Mouse (Mus musculus) ES-Bruce4 (cell line): ENCODE results near the gene Rnf207. TPM values are rescaled to one million over a fixed set of nuclear protein-coding genes. Genes with fewer than 3 reads are reported as not detected.

Experiments
- H3K27ac ChIP-seq: 2 replicates; pipeline ENCODE4 v1.5.1; 2012; ENCODE audit warnings: low read length, inconsistent platforms; ENCODE audit not compliant: insufficient read depth
- H3K27me3 ChIP-seq: 2 replicates; pipeline ENCODE4 v1.6.1; 2012; ENCODE audit warnings: mild to moderate bottlenecking, low read length, inconsistent platforms; ENCODE audit not compliant: control insufficient read depth, poor library complexity, insufficient read depth, severe bottlenecking
- H3K36me3 ChIP-seq: 2 replicates; pipeline ENCODE4 v1.6.1; 2012; ENCODE audit warnings: inconsistent platforms, mild to moderate bottlenecking, low read length, moderate library complexity; ENCODE audit not compliant: control insufficient read depth, poor library complexity, insufficient read depth, severe bottlenecking
- H3K4me1 ChIP-seq: one replicate; pipeline ENCODE4 v1.8.1; 2011; ENCODE audit warnings: low read length; ENCODE audit not compliant: control insufficient read depth, insufficient read depth
- H3K4me3 ChIP-seq: 2 replicates; pipeline ENCODE4 v1.5.1; 2011; ENCODE audit warnings: low read depth, mild to moderate bottlenecking, low read length
- H3K9ac ChIP-seq: 2 replicates; pipeline ENCODE4 v1.6.1; 2012; ENCODE audit warnings: low read depth, mild to moderate bottlenecking, inconsistent platforms; ENCODE audit not compliant: poor library complexity, severe bottlenecking
- H3K9me3 ChIP-seq: replicated peaks from 2 replicates; pipeline ENCODE4 v1.6.1; 2012; ENCODE audit warnings: mild to moderate bottlenecking, low read length, inconsistent platforms; ENCODE audit not compliant: control insufficient read depth, poor library complexity, insufficient read depth, severe bottlenecking
- CTCF ChIP-seq: IDR thresholded peaks from one replicate; pipeline ENCODE4 v1.8.1; 2011; ENCODE audit warnings: low read depth, low read length
- EP300 ChIP-seq: IDR thresholded peaks from 2 replicates; pipeline ENCODE4 v1.6.1; 2011; ENCODE audit warnings: low read depth, low read length; ENCODE audit not compliant: insufficient read depth
- POLR2A ChIP-seq: IDR thresholded peaks from one replicate; pipeline ENCODE4 v1.8.1; 2011; ENCODE audit warnings: low read length; ENCODE audit not compliant: insufficient read depth
- polyA plus RNA-seq: library from polyadenylated mRNA; stranded (reverse); fragments of >200 nt; gene quantifications from 2 replicates; pipeline ENCODE4 v1.2.4, GENCODE M21; 2011; ENCODE audit warnings: low read depth; ENCODE audit not compliant: missing spikeins, insufficient read depth, insufficient read length

The Rnf207 gene
- polyA plus RNA-seq, 1 experiment, result 4.2 TPM

- Histone ChIP-seq H3K27ac (0 out of 2 replicates have a peak within 1 kb of the TSS, but pooled peaks have one; percentile 12), H3K4me1 (peaks cover 1% of the 10 kb centered on the region), H3K36me3 (no peaks in the 10 kb centered on the region), H3K27me3 (no peaks in the 10 kb centered on the region), H3K9ac (peak within 1 kb of the TSS; percentile 83), H3K4me3 (peak within 1 kb of the TSS; percentile 89), H3K9me3 (no peaks in the 10 kb centered on the region)
- TF ChIP-seq EP300, result 0 out of 2 replicates have a peak, but pooled peaks have one; percentile 38
- TF ChIP-seq CTCF, result no peak
- peak; percentile 54 for TF ChIP-seq POLR2A
Observed at GRCm38 (mm10) chr4:152296874-152297861, 21.6 kb downstream of the Rnf207 start, which contains the start of gene Icmt. TSS of gene Icmt (plus strand) at chr4:152297227.

GRCm38 (mm10) chr4:152296371-152296770, 22.4 kb downstream of the Rnf207 start:
- Histone ChIP-seq H3K9me3 (no peaks in the 10 kb centered on the region), H3K27me3 (no peaks in the 10 kb centered on the region), H3K4me3 (peak overlapping the region; percentile 46), H3K27ac (0 out of 2 replicates have a peak overlapping the region, but pooled peaks have one; percentile 12), H3K36me3 (no peaks in the 10 kb centered on the region), H3K4me1 (peaks cover 2% of the 10 kb centered on the region), H3K9ac (peak overlapping the region; percentile 47)
- TF ChIP-seq EP300, result no peak
- no peak for TF ChIP-seq POLR2A
- no peak for TF ChIP-seq CTCF

GRCm38 (mm10) chr4:152295916-152296315, 22.9 kb downstream of the Rnf207 start:
- peak overlapping the region; percentile 36; the same call in 1 of the 2 replicates for H3K9ac ChIP-seq
- H3K27me3 ChIP-seq, result no peaks in the 10 kb centered on the region
- no peaks in the 10 kb centered on the region for H3K36me3 ChIP-seq
- no peaks in the 10 kb centered on the region for H3K9me3 ChIP-seq
- no peak for TF ChIP-seq POLR2A
- no peak for TF ChIP-seq EP300
- no peak for TF ChIP-seq CTCF
- H3K4me1 ChIP-seq, result peaks cover 5% of the 10 kb centered on the region
- H3K27ac ChIP-seq, result no peak overlapping the region
- no peak overlapping the region for H3K4me3 ChIP-seq

- TF ChIP-seq EP300 (no peak), CTCF (peak; percentile 63)
- no peaks in the 10 kb centered on the region for H3K9me3 ChIP-seq
- no peak overlapping the region for H3K4me3 ChIP-seq
- H3K27me3 ChIP-seq, result no peaks in the 10 kb centered on the region
- H3K9ac ChIP-seq, result no peak overlapping the region
- no peak overlapping the region for H3K27ac ChIP-seq
- H3K36me3 ChIP-seq, result no peaks in the 10 kb centered on the region
- peaks cover 8% of the 10 kb centered on the region for H3K4me1 ChIP-seq
Observed at GRCm38 (mm10) chr4:152294188-152294929, 24.4 kb downstream of the Rnf207 start.

DNA sequence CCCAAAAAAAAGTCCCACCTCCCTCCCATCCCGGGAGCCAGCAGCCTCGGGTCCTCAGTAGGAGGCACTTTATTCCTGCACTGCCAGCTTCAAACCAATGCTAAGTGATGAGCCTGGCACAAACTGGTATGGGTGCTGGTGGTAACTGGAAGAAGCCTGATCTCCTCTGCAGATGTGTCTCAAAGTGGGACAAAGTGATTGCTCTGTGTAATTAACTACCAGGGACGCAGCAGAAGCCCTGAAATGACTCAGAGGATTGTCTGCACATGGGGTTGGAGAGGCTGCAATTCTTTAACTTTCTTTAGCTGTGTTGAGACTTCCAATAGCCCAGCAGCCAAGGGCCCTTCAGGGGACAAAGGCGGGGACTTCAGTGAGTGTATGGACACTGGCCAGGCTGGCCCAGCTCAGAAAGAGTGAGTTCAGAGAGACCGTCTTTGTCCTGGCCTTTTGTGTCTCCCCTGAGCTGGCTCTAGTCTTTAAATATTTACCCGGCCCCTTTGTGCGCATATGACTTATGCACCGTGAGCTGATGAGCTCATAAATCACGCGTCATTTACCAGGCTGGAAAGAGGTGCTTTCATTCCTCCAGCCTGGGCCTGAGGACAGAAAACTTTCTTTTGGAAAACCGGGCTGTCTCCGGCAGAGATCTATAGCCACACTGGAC, 26.6 kb downstream of the Rnf207 start:
- no peaks in the 10 kb centered on the region for H3K9me3 ChIP-seq
- H3K27ac ChIP-seq, result no peak overlapping the region
- H3K4me3 ChIP-seq, result no peak overlapping the region
- TF ChIP-seq EP300 (no peak), POLR2A (no peak), CTCF (no peak)
- no peak overlapping the region for H3K9ac ChIP-seq
- H3K36me3 ChIP-seq, result no peaks in the 10 kb centered on the region
- peaks cover 11% of the 10 kb centered on the region for H3K4me1 ChIP-seq
- H3K27me3 ChIP-seq, result no peaks in the 10 kb centered on the region
